In genomic region chr6:18514480-18515352, GRCm38 (mm10) we compare ENCODE assay signal across 8 mouse cellular contexts. TPM values are rescaled to one million over a fixed set of nuclear protein-coding genes. Genes with fewer than 3 reads are reported as not detected.
DNase-seq lines count a peak whose midpoint lies in the region; ATAC-seq and TF ChIP-seq lines count a peak whose summit lies in the region.

Gene Cttnbp2, minus strand, starts transcription at chr6:18514843.

- under 1% methylated on average over 70 of the region's 70 CpGs for WGBS in forebrain, embryonic 12.5 days
- WGBS in heart, embryonic 14.5 days = 2% methylated on average over 62 of the region's 70 CpGs
- WGBS in liver, embryonic 12.5 days (ENCODE audit: insufficient replicate concordance) = 1% methylated on average over 70 of the region's 70 CpGs
- WGBS in neural tube, embryonic 13.5 days = under 1% methylated on average over 61 of the region's 70 CpGs

- peak; percentile 96 for ATAC-seq in forebrain, embryonic 12.5 days (ENCODE audit: low FRiP score)
- peak; percentile 84 for ATAC-seq in heart, embryonic 14.5 days (ENCODE audit: insufficient number of reproducible peaks, insufficient read depth, low FRiP score, low read depth)
- peak; percentile 70 for ATAC-seq in liver, embryonic 12.5 days
- peak; percentile 96 for ATAC-seq in neural tube, embryonic 13.5 days (ENCODE audit: low read depth)

- H3K9ac ChIP-seq in forebrain, embryonic 12.5 days = peak within 1 kb of the TSS; percentile 77
- H3K9ac ChIP-seq in heart, embryonic 14.5 days (ENCODE audit: low read length) = peak within 1 kb of the TSS; percentile 85
- H3K9ac ChIP-seq in liver, embryonic 12.5 days = peak within 1 kb of the TSS; percentile 52
- H3K9ac ChIP-seq in neural tube, embryonic 13.5 days = peak within 1 kb of the TSS; percentile 92

- peaks cover 43% of the 10 kb centered on the region for H3K27me3 ChIP-seq in E14TG2a.4 (ENCODE audit: insufficient read depth, low read length)
- peaks cover 4% of the 10 kb centered on the region; the same call in 1 of the 2 replicates for H3K27me3 ChIP-seq in forebrain, embryonic 12.5 days
- H3K27me3 ChIP-seq in heart, embryonic 14.5 days (ENCODE audit: control insufficient read depth, insufficient read depth, low read length) = 0 out of 2 replicates have a peak, but pooled peaks cover 4% of the 10 kb centered on the region
- H3K27me3 ChIP-seq in liver, embryonic 12.5 days (replicated peaks) = peaks cover 59% of the 10 kb centered on the region
- peaks cover 3% of the 10 kb centered on the region; the same call in 1 of the 2 replicates for H3K27me3 ChIP-seq in neural tube, embryonic 13.5 days

- peaks cover 17% of the 10 kb centered on the region; the same call in 1 of the 2 replicates for H3K4me1 ChIP-seq in E14TG2a.4 (replicated peaks; ENCODE audit: low read depth, low read length)
- H3K4me1 ChIP-seq in forebrain, embryonic 12.5 days = peaks cover 8% of the 10 kb centered on the region
- peaks cover 5 to 8% of the 10 kb centered on the region in 2 experiments; a peak in 1 of 4 replicates for H3K4me1 ChIP-seq in heart, embryonic 14.5 days (ENCODE audit: control insufficient read depth in 2 of 2, insufficient read depth in 2 of 2, low read length in 2 of 2)
- peaks cover 6% of the 10 kb centered on the region; the same call in 1 of the 2 replicates for H3K4me1 ChIP-seq in liver, embryonic 12.5 days
- peaks cover 32% of the 10 kb centered on the region for H3K4me1 ChIP-seq in neural tube, embryonic 13.5 days (replicated peaks)

- no peaks in the 10 kb centered on the region for H3K36me3 ChIP-seq in E14TG2a.4 (ENCODE audit: insufficient read depth, low read length)
- no peaks in the 10 kb centered on the region for H3K36me3 ChIP-seq in forebrain, embryonic 12.5 days (replicated peaks)
- no peaks in the 10 kb centered on the region for H3K36me3 ChIP-seq in heart, embryonic 14.5 days (ENCODE audit: control insufficient read depth, insufficient read depth, low read length)
- no peaks in the 10 kb centered on the region for H3K36me3 ChIP-seq in liver, embryonic 12.5 days
- no peaks in the 10 kb centered on the region for H3K36me3 ChIP-seq in neural tube, embryonic 13.5 days

- DNase-seq in brain, embryonic 18.5 days (ENCODE audit: low read depth, low spot score) = peak; percentile 58
- peak; percentile 89 for DNase-seq in kidney, postnatal 10 days
- peak; percentile 23 for DNase-seq in urinary bladder, postnatal 10 days (ENCODE audit: low spot score)

- no peaks in the 10 kb centered on the region for H3K9me3 ChIP-seq in E14TG2a.4 (ENCODE audit: low read length)
- peaks cover 6% of the 10 kb centered on the region; the same call in 1 of the 2 replicates for H3K9me3 ChIP-seq in forebrain, embryonic 12.5 days
- H3K9me3 ChIP-seq in heart, embryonic 14.5 days (ENCODE audit: control insufficient read depth, low read length) = no peaks in the 10 kb centered on the region; the same call in 1 of the 2 replicates
- no peaks in the 10 kb centered on the region for H3K9me3 ChIP-seq in liver, embryonic 12.5 days (replicated peaks)
- H3K9me3 ChIP-seq in neural tube, embryonic 13.5 days = no peaks in the 10 kb centered on the region

- no peak for TF ChIP-seq CTCF in E14TG2a.4 (conservative IDR thresholded peaks at IDR 0.05; ENCODE audit: low read length)

- H3K4me3 ChIP-seq in E14TG2a.4 (replicated peaks; ENCODE audit: low read length) = peak within 1 kb of the TSS; percentile 85
- peak within 1 kb of the TSS; percentile 81 for H3K4me3 ChIP-seq in forebrain, embryonic 12.5 days (replicated peaks)
- H3K4me3 ChIP-seq in heart, embryonic 14.5 days (ENCODE audit: control insufficient read depth in 1 of 2, insufficient read depth in 1 of 2, low read depth in 1 of 2, low read length in 2 of 2) = peak within 1 kb of the TSS; percentile 80 to 94
- peak within 1 kb of the TSS; percentile 59 for H3K4me3 ChIP-seq in liver, embryonic 12.5 days
- peak within 1 kb of the TSS; percentile 72 for H3K4me3 ChIP-seq in neural tube, embryonic 13.5 days

- peak within 1 kb of the TSS; percentile 69 for H3K27ac ChIP-seq in forebrain, embryonic 12.5 days
- peak within 1 kb of the TSS in 1 of 2 experiments; percentile 33; a peak in 1 of 4 replicates for H3K27ac ChIP-seq in heart, embryonic 14.5 days (replicated peaks in 1 of 2; ENCODE audit: control insufficient read depth in 1 of 2, insufficient read depth in 1 of 2, low read depth in 2 of 2, low read length in 2 of 2)
- no peak within 1 kb of the TSS for H3K27ac ChIP-seq in liver, embryonic 12.5 days
- peak within 1 kb of the TSS; percentile 86 for H3K27ac ChIP-seq in neural tube, embryonic 13.5 days (replicated peaks)

- peak within 1 kb of the TSS; percentile 69 for H3K4me2 ChIP-seq in forebrain, embryonic 12.5 days
- peak within 1 kb of the TSS; percentile 95 for H3K4me2 ChIP-seq in heart, embryonic 14.5 days (ENCODE audit: low read length)
- H3K4me2 ChIP-seq in liver, embryonic 12.5 days = peak within 1 kb of the TSS; percentile 78
- peak within 1 kb of the TSS; percentile 65 for H3K4me2 ChIP-seq in neural tube, embryonic 13.5 days

RNA-seq across cellular contexts. Expression of gene Cttnbp2, which starts in this region (rescaled TPM):
- 29.8 and 30.9 TPM in 2 replicates for polyA plus RNA-seq in forebrain, embryonic 12.5 days (2016; fragmentation: Nextera tagmentation; extraction: Ambion mirVana)
- 8.0 and 8.9 TPM in 2 replicates for polyA plus RNA-seq in heart, embryonic 14.5 days (2014; fragmentation: Nextera tagmentation; extraction: Ambion mirVana)
- polyA plus RNA-seq in liver, embryonic 12.5 days (2016; fragmentation: Nextera tagmentation; extraction: Ambion mirVana) = 1.4 and 2.1 TPM in 2 replicates
- polyA plus RNA-seq in neural tube, embryonic 13.5 days (2015; fragmentation: Nextera tagmentation; extraction: Ambion mirVana) = 42.6 and 47.7 TPM in 2 replicates

Comparison
In these comparisons a context has a peak if more than half of its experiments do, and no peak if none do; other contexts are left out.
1. DNase-seq: peak in every context shown above with its lines; median percentile 89 in kidney, postnatal 10 days; 58 in brain, embryonic 18.5 days; 23 in urinary bladder, postnatal 10 days.